Mouse (Mus musculus) embryonic fibroblast, embryonic 13.5 days (primary cell): Measurements from ENCODE around the gene Galns.

Source experiments
- CTCF ChIP-seq: IDR thresholded peaks from 2 replicates; pipeline ENCODE4 v1.5.1; 2011; ENCODE audit warnings: mild to moderate bottlenecking, control low read depth, low read length, moderate library complexity, borderline replicate concordance; ENCODE audit not compliant: insufficient read depth
- POLR2A ChIP-seq: IDR thresholded peaks from 2 replicates; pipeline ENCODE4 v1.6.1; 2011; ENCODE audit warnings: low read depth, mild to moderate bottlenecking, control low read depth, low read length, moderate library complexity

DNA sequence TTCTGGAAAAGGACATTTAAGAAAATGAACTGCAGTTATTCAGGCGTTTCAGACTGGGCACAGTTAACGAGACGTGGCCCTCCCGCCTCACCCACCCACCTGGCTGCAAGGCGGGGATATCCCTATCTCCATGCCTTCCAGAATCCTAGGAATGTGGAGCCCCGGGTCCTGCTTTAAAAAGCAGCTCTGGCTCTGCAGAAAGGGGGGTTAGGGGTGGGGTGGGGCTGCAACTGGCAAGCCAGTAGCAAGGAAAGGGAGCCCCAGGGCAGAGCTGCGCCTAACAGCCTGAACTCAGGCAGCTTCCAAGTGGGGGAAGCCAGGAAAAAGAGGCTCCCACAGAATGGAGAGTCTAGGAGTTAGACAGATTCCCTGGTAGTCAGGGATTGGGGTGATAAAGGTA, 32.1 kb downstream of the Galns start:
- TF ChIP-seq POLR2A (no peak), CTCF (no peak)
